ENCODE assay signal across 22 mouse cellular contexts in genomic region chr11:62493701-62494100, GRCm38 (mm10).
"Had no signal": no experiment of that assay in that cellular context is flagged by ENCODE, and none has a peak within 500 bp of the region (broad histone marks: within the 10 kb centered on the region; RNA-seq: fewer than 3 reads in every experiment).

No protein-coding gene starts in this region.

- H3K9ac ChIP-seq: heart, embryonic 13.5 days; heart, embryonic 15.5 days; hindbrain, embryonic 13.5 days; hindbrain, embryonic 15.5 days; kidney, embryonic 15.5 days; limb, embryonic 13.5 days; limb, embryonic 15.5 days; liver, embryonic 12.5 days; liver, embryonic 14.5 days had no signal

- H3K4me3 ChIP-seq: heart, adult 2 months; heart, embryonic 13.5 days; heart, embryonic 15.5 days; hindbrain, embryonic 13.5 days; hindbrain, embryonic 15.5 days; kidney, embryonic 15.5 days; left cerebral cortex, adult 2 months; limb, embryonic 13.5 days; limb, embryonic 15.5 days; liver, embryonic 12.5 days had no signal

- H3K27ac ChIP-seq: hindbrain, embryonic 13.5 days; hindbrain, embryonic 15.5 days; hindbrain, postnatal 0 days; left cerebral cortex, adult 2 months; limb, embryonic 13.5 days; limb, embryonic 15.5 days; liver, embryonic 14.5 days had no signal

- H3K36me3 ChIP-seq: heart, embryonic 13.5 days; heart, embryonic 15.5 days; hindbrain, embryonic 13.5 days; hindbrain, embryonic 15.5 days; kidney, embryonic 15.5 days; limb, embryonic 13.5 days; limb, embryonic 15.5 days; liver, embryonic 12.5 days had no signal

- H3K27me3 ChIP-seq: heart, embryonic 13.5 days; heart, embryonic 15.5 days; hindbrain, embryonic 13.5 days; hindbrain, embryonic 15.5 days; kidney, embryonic 15.5 days; limb, embryonic 13.5 days; limb, embryonic 15.5 days; liver, embryonic 12.5 days had no signal

- DNase-seq: gastrocnemius, postnatal 14 days; gastrocnemius, postnatal 36 days; heart, adult 11 months; heart, adult 2 months; heart, postnatal 36 days; kidney, adult 11 months; kidney, adult 2 months; kidney, adult 9 months; kidney, postnatal 14 days; kidney, postnatal 36 days; layer of hippocampus, adult 9-11 months had no signal

- H3K9me3 ChIP-seq: heart, embryonic 13.5 days; heart, embryonic 15.5 days; hindbrain, embryonic 13.5 days; hindbrain, embryonic 15.5 days; kidney, embryonic 15.5 days; limb, embryonic 13.5 days; limb, embryonic 15.5 days; liver, embryonic 12.5 days had no signal
